Mouse (Mus musculus) bone marrow macrophage, adult 2 months (primary cell): ENCODE data around the gene Gck. TPM values are rescaled to one million over a fixed set of nuclear protein-coding genes. Genes with fewer than 3 reads are reported as not detected.

Source experiments
- H3K27ac ChIP-seq: 2 replicates; pipeline ENCODE4 v1.5.1; 2012; ENCODE audit warnings: low read depth, low read length; ENCODE audit not compliant: insufficient read depth
- H3K4me1 ChIP-seq: 2 replicates; pipeline ENCODE4 v1.6.1; 2012; ENCODE audit warnings: low read length; ENCODE audit not compliant: control insufficient read depth, insufficient read depth
- H3K4me3 ChIP-seq: 2 replicates; pipeline ENCODE4 v1.5.1; 2012; ENCODE audit warnings: mild to moderate bottlenecking, low read length, moderate library complexity; ENCODE audit not compliant: insufficient read depth
- CTCF ChIP-seq: IDR thresholded peaks from 2 replicates; pipeline ENCODE4 v1.5.1; 2012; ENCODE audit warnings: low read depth, mild to moderate bottlenecking, low read length, moderate library complexity
- POLR2A ChIP-seq: IDR thresholded peaks from 2 replicates; pipeline ENCODE4 v1.6.1; 2012; ENCODE audit warnings: mild to moderate bottlenecking, low read depth, low read length, borderline replicate concordance
- polyA plus RNA-seq: library from polyadenylated mRNA; stranded (reverse); fragments of >200 nt; gene quantifications from 2 replicates; pipeline ENCODE4 v1.2.4, GENCODE M21; 2012; ENCODE audit not compliant: missing spikeins, insufficient read depth, insufficient read length

Gene Gck
- polyA plus RNA-seq, 1 experiment, result not detected

GRCm38 (mm10) chr11:5862394-5863105 is 87.3 kb downstream of the Gck start:
- Histone ChIP-seq H3K4me3 (no peak overlapping the region), H3K27ac (no peak overlapping the region)
- TF ChIP-seq CTCF (no peak), POLR2A (no peak)

DNA sequence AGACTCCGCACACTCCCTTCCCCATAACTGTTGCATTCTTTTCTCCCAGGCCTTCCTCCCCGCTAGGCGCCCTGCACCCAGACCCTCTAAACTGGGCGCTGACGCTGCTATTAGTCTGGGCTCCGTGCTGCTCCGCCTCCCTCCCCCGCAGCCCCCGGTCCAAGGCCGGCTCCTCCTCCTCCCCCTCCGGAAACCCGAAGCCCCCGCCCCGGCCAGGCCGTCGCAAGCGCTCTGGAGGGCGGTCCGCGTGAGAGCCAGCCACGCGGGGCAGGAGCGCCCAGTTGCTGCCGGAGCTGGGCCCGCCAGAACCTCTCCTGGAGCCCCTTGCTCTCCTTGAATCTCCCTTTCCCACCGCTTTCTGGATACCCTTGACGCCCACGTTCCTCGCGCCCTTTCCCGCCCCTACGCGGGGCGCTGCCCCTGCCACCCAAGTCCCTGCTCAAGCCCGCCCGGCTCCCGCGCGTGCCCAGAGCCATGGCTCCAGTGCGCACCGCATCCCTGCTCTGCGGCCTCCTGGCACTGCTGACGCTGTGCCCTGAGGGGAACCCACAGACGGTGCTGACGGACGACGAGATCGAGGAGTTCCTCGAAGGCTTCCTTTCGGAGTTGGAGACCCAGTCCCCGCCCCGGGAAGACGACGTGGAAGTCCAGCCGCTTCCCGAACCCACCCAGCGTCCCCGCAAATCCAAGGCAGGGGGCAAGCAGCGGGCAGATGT is 88.0 kb downstream of the Gck start, which contains the start of gene Aebp1:
Gene Aebp1, plus strand, starts transcription at position 270 of the 716 bp plus-strand sequence.
- H3K27ac ChIP-seq, result no peak within 1 kb of the TSS
- H3K4me1 ChIP-seq, result no peaks in the 10 kb centered on the region
- TF ChIP-seq POLR2A (no peak), CTCF (no peak)
- H3K4me3 ChIP-seq, result 0 out of 2 replicates have a peak within 1 kb of the TSS, but pooled peaks have one; percentile 15

More at GRCm38 (mm10) chr11:5862394-5863105, 87.3 kb downstream of the Gck start:
- H3K4me1 ChIP-seq, result no peaks in the 10 kb centered on the region

- no peak for TF ChIP-seq CTCF
- no peak for TF ChIP-seq POLR2A
- Histone ChIP-seq H3K4me1 (peaks cover 6% of the 10 kb centered on the region; the same call in 1 of the 2 replicates), H3K27ac (no peak overlapping the region), H3K4me3 (no peak overlapping the region)
These were observed 89.2 kb downstream of the Gck start for GRCm38 (mm10) chr11:5860639-5861038.

GRCm38 (mm10) chr11:5859883-5860550 is 89.9 kb downstream of the Gck start:
- no peak overlapping the region for H3K27ac ChIP-seq
- peaks cover 6% of the 10 kb centered on the region; the same call in 1 of the 2 replicates for H3K4me1 ChIP-seq
- TF ChIP-seq POLR2A (no peak), CTCF (no peak)
- H3K4me3 ChIP-seq, result no peak overlapping the region

- H3K4me1 ChIP-seq, result peaks cover 6% of the 10 kb centered on the region; the same call in 1 of the 2 replicates
- TF ChIP-seq CTCF, result no peak
- no peak for TF ChIP-seq POLR2A
- no peak overlapping the region for H3K27ac ChIP-seq
- H3K4me3 ChIP-seq, result no peak overlapping the region
These were observed 91.2 kb downstream of the Gck start for GRCm38 (mm10) chr11:5858723-5859122.

- TF ChIP-seq POLR2A (no peak), CTCF (no peak)
- H3K27ac ChIP-seq, result no peak overlapping the region
- H3K4me3 ChIP-seq, result no peak overlapping the region
- peaks cover 6% of the 10 kb centered on the region; the same call in 1 of the 2 replicates for H3K4me1 ChIP-seq
These were observed 93.3 kb downstream of the Gck start for GRCm38 (mm10) chr11:5856479-5857130.

DNA sequence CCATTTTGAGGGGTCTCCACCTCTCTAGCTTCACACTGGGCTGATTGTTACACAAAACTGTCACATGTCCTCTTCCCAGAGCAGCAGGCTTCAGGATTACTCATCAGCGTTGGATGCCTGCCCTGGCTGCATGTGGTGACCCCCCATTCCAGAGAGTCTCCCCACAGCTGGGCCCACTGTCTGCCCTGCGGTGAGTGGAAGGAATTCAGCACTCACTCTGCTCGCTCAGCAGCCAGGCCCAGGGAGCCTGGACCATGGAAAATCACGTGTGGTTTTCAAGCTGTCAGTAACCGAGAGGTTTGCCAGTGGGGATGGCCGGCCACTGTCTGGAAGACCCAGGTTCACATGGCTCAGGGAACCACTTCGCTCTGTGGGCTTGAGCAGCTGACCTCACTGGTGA is 94.0 kb downstream of the Gck start:
- no peak overlapping the region for H3K4me3 ChIP-seq
- TF ChIP-seq CTCF (no peak), POLR2A (no peak)
- no peak overlapping the region for H3K27ac ChIP-seq
- H3K4me1 ChIP-seq, result peaks cover 6% of the 10 kb centered on the region; the same call in 1 of the 2 replicates

DNA sequence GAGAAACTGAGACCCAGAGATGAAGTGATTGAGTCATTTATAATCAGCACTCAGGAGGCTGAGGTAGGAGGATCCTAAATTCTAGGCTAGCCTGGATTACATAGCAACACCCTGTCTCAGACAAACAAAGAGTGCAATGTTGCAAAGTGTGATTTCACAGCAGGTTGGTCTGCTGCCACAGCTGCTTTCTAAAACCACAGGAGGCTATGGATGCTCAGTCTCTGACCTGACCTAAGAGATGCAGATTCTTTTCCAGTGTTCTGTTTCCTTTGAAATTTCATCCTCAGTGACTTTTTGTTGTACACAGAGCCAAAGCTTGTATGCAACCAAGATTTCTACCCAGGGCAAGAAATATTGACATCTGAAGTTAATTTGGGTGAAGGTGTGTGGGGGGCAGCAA is 94.4 kb downstream of the Gck start:
- TF ChIP-seq CTCF, result no peak
- no peak for TF ChIP-seq POLR2A
- no peak overlapping the region for H3K4me3 ChIP-seq
- H3K4me1 ChIP-seq, result peaks cover 6% of the 10 kb centered on the region; the same call in 1 of the 2 replicates
- H3K27ac ChIP-seq, result no peak overlapping the region

GRCm38 (mm10) chr11:5852314-5852713 is 97.6 kb downstream of the Gck start:
- Histone ChIP-seq H3K4me1 (peaks cover 6% of the 10 kb centered on the region; the same call in 1 of the 2 replicates), H3K27ac (no peak overlapping the region), H3K4me3 (no peak overlapping the region)
- TF ChIP-seq CTCF (no peak), POLR2A (no peak)
